Mouse (Mus musculus): ENCODE results near the gene Gm47985.
"Not testable (repeated sequence)": the region's sequence is repeated elsewhere in the genome, so short reads cannot be mapped to it uniquely, and the experiment has no call there.

DNA sequence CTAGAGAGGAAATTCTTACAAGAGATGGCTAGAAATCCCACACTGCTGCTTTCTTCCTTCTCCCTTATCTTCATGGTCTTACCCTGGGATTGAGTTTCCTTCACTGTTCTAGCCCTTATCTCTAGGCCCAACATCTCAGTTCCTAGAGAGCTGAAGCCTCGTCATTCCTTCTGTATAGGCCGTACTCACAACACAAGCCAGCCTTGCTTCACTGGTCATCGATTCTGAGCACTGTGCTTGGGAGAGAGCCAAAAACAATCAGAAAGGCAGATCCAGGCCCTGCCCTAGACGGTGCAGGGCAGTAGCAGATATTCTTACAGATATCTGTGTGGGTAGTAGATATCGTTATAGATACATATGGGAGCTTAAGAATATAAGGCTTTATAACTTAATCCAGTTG is 20.4 kb downstream of the Gm47985 start:
- TF ChIP-seq CTCF (IDR thresholded peaks at IDR 0.05); EP300 (IDR thresholded peaks at IDR 0.05; ENCODE audit: insufficient read depth, low read depth, low read length); POLR2A (IDR thresholded peaks at IDR 0.05; ENCODE audit: insufficient read depth, low read depth, low read length): not testable (repeated sequence)
